Mouse (Mus musculus) kidney, embryonic 14.5 days (tissue): ENCODE data around the gene Pald1. TPM values are rescaled to one million over a fixed set of nuclear protein-coding genes. Genes with fewer than 3 reads are reported as not detected.

Source experiments
- ATAC-seq: fragments of 200-750 bp; cut with Nextera tagmentation; 2 replicates; pipeline ENCODE4 v1.8.0; 2017; ENCODE audit warnings: moderate number of reproducible peaks, mild to moderate bottlenecking, moderate TSS enrichment, moderate library complexity; ENCODE audit not compliant: low FRiP score, low TSS enrichment
- H3K27ac ChIP-seq: fragments of 300-500 bp; sonication (generic); 2 replicates; pipeline ENCODE4 v1.5.1; 2014; ENCODE audit warnings: low read depth, mild to moderate bottlenecking, low read length, moderate library complexity, mixed read lengths
- H3K27me3 ChIP-seq: fragments of 300-500 bp; sonication (generic); 2 replicates; pipeline ENCODE4 v1.6.1; 2014; ENCODE audit warnings: mild to moderate bottlenecking, low read length; ENCODE audit not compliant: control insufficient read depth, insufficient read depth
- H3K36me3 ChIP-seq: fragments of 300-500 bp; sonication (generic); 2 replicates; pipeline ENCODE4 v1.6.1; 2014; ENCODE audit warnings: low read length, mixed read lengths; ENCODE audit not compliant: control insufficient read depth, insufficient read depth
- H3K4me1 ChIP-seq: fragments of 300-500 bp; sonication (generic); 2 replicates; pipeline ENCODE4 v1.6.1; 2014; ENCODE audit warnings: low read length, mixed read lengths; ENCODE audit not compliant: control insufficient read depth, insufficient read depth
- H3K4me2 ChIP-seq: fragments of 300-500 bp; sonication (generic); replicated peaks from 2 replicates; pipeline ENCODE4 v1.6.1; 2014; ENCODE audit warnings: low read depth, mild to moderate bottlenecking, low read length
- H3K4me3 ChIP-seq: fragments of 300-500 bp; sonication (generic); 2 replicates; pipeline ENCODE4 v1.5.1; 2014; ENCODE audit warnings: mild to moderate bottlenecking, low read length
- H3K9ac ChIP-seq: fragments of 300-500 bp; sonication (generic); 2 replicates; pipeline ENCODE4 v1.6.1; 2014; ENCODE audit warnings: low read depth, mild to moderate bottlenecking, low read length, moderate library complexity
- H3K9me3 ChIP-seq: fragments of 300-500 bp; sonication (generic); 2 replicates; pipeline ENCODE4 v1.6.1; 2016; ENCODE audit warnings: low read length; ENCODE audit not compliant: control insufficient read depth
- WGBS: fragments of 180-500 bp; shearing (Covaris S2); extraction: QIAGEN DNeasy Blood & Tissue Kit; methylation state at CpG from one replicate; pipeline ENCODE4 v1.1.7; 2014; 5-methylcytosine and 5-hydroxymethylcytosine counted together
- polyA plus RNA-seq: library from polyadenylated mRNA; unstranded; fragments of >200 nt; fragmentation: Nextera tagmentation; extraction: Ambion mirVana; gene quantifications from 2 replicates; pipeline ENCODE4 v1.2.1, GENCODE M21; 2014

Pald1 gene
- polyA plus RNA-seq, 1 experiment from 2014 or later: 25.5 TPM

GRCm38 (mm10) chr10:61370273-61370979 lies 12.9 kb downstream of the Pald1 start:
- Histone ChIP-seq H3K9ac (no peak overlapping the region), H3K4me2 (no peak overlapping the region), H3K36me3 (no peaks in the 10 kb centered on the region), H3K9me3 (no peaks in the 10 kb centered on the region), H3K27ac (peak overlapping the region; percentile 53; the same call in 1 of the 2 replicates), H3K4me1 (peaks cover 55% of the 10 kb centered on the region), H3K4me3 (no peak overlapping the region), H3K27me3 (no peaks in the 10 kb centered on the region)
- peak; percentile 32 for ATAC-seq
- WGBS: 13% methylated on average over 18 of the region's 18 CpGs

GRCm38 (mm10) chr10:61369755-61370154 lies 13.6 kb downstream of the Pald1 start:
- Histone ChIP-seq H3K27me3 (no peaks in the 10 kb centered on the region), H3K4me1 (peaks cover 50% of the 10 kb centered on the region), H3K9me3 (no peaks in the 10 kb centered on the region), H3K4me3 (no peak overlapping the region), H3K36me3 (no peaks in the 10 kb centered on the region), H3K27ac (peak overlapping the region; percentile 53; the same call in 1 of the 2 replicates), H3K4me2 (no peak overlapping the region), H3K9ac (no peak overlapping the region)
- ATAC-seq: no peak
- 35% methylated on average over 5 of the region's 5 CpGs for WGBS

- H3K9me3 ChIP-seq: no peaks in the 10 kb centered on the region
- H3K27ac ChIP-seq: no peak overlapping the region
- no peak for ATAC-seq
- WGBS: 52% methylated on average over 1 of the region's 1 CpGs
- no peaks in the 10 kb centered on the region for H3K27me3 ChIP-seq
- H3K4me2 ChIP-seq: no peak overlapping the region
- H3K36me3 ChIP-seq: no peaks in the 10 kb centered on the region
- H3K4me3 ChIP-seq: no peak overlapping the region
- no peak overlapping the region for H3K9ac ChIP-seq
- H3K4me1 ChIP-seq: peaks cover 16% of the 10 kb centered on the region
These were observed 17.4 kb downstream of the Pald1 start for GRCm38 (mm10) chr10:61365902-61366301.

GRCm38 (mm10) chr10:61364431-61364830 lies 18.9 kb downstream of the Pald1 start:
- WGBS: 95% methylated on average over 6 of the region's 6 CpGs
- no peak overlapping the region for H3K4me2 ChIP-seq

GRCm38 (mm10) chr10:61362992-61363391 lies 20.3 kb downstream of the Pald1 start:
- Histone ChIP-seq H3K4me2 (no peak overlapping the region), H3K36me3 (no peaks in the 10 kb centered on the region), H3K9me3 (peaks cover 2% of the 10 kb centered on the region; the same call in 1 of the 2 replicates), H3K27me3 (no peaks in the 10 kb centered on the region), H3K9ac (no peak overlapping the region), H3K27ac (no peak overlapping the region), H3K4me3 (no peak overlapping the region), H3K4me1 (no peaks in the 10 kb centered on the region)
- no peak for ATAC-seq
- whole genome bisulfite sequencing: 78% methylated on average over 8 of the region's 8 CpGs

More at GRCm38 (mm10) chr10:61364431-61364830, 18.9 kb downstream of the Pald1 start:
- no peak overlapping the region for H3K27ac ChIP-seq
- no peak overlapping the region for H3K4me3 ChIP-seq
- no peaks in the 10 kb centered on the region for H3K27me3 ChIP-seq
- no peak overlapping the region for H3K9ac ChIP-seq
- H3K9me3 ChIP-seq: peaks cover 2% of the 10 kb centered on the region; the same call in 1 of the 2 replicates
- H3K4me1 ChIP-seq: peaks cover 1% of the 10 kb centered on the region; the same call in 1 of the 2 replicates
- H3K36me3 ChIP-seq: no peaks in the 10 kb centered on the region
- ATAC-seq: no peak

- no peak for ATAC-seq
- Histone ChIP-seq H3K27ac (no peak overlapping the region), H3K4me1 (no peaks in the 10 kb centered on the region), H3K4me3 (no peak overlapping the region), H3K27me3 (no peaks in the 10 kb centered on the region), H3K9me3 (peaks cover 2% of the 10 kb centered on the region; the same call in 1 of the 2 replicates), H3K4me2 (no peak overlapping the region), H3K36me3 (no peaks in the 10 kb centered on the region), H3K9ac (no peak overlapping the region)
- WGBS: 69% methylated on average over 9 of the region's 9 CpGs
These were observed 20.8 kb downstream of the Pald1 start for GRCm38 (mm10) chr10:61362483-61362882.

- ATAC-seq: no peak
- H3K9ac ChIP-seq: no peak overlapping the region
- H3K4me3 ChIP-seq: no peak overlapping the region
- no peak overlapping the region for H3K4me2 ChIP-seq
- H3K36me3 ChIP-seq: no peaks in the 10 kb centered on the region
- no peaks in the 10 kb centered on the region for H3K27me3 ChIP-seq
- H3K4me1 ChIP-seq: no peaks in the 10 kb centered on the region
- WGBS: 96% methylated on average over 8 of the region's 8 CpGs
- H3K27ac ChIP-seq: no peak overlapping the region
- peaks cover 2% of the 10 kb centered on the region; the same call in 1 of the 2 replicates for H3K9me3 ChIP-seq
These were observed 22.7 kb downstream of the Pald1 start for GRCm38 (mm10) chr10:61360667-61361066.

GRCm38 (mm10) chr10:61359411-61359810 lies 23.9 kb downstream of the Pald1 start:
- H3K9me3 ChIP-seq: peaks cover 2% of the 10 kb centered on the region; the same call in 1 of the 2 replicates
- peaks cover 3% of the 10 kb centered on the region; the same call in 1 of the 2 replicates for H3K36me3 ChIP-seq
- WGBS: 80% methylated on average over 8 of the region's 8 CpGs
- H3K27ac ChIP-seq: no peak overlapping the region
- H3K4me2 ChIP-seq: no peak overlapping the region
- no peak overlapping the region for H3K9ac ChIP-seq
- no peak overlapping the region for H3K4me3 ChIP-seq
- no peaks in the 10 kb centered on the region for H3K27me3 ChIP-seq
- no peak for ATAC-seq
- H3K4me1 ChIP-seq: no peaks in the 10 kb centered on the region

GRCm38 (mm10) chr10:61357658-61358057 lies 25.7 kb downstream of the Pald1 start:
- no peak; the same call in 1 of the 2 replicates for ATAC-seq
- Histone ChIP-seq H3K27ac (no peak overlapping the region), H3K36me3 (peaks cover 12% of the 10 kb centered on the region), H3K4me2 (no peak overlapping the region), H3K9me3 (peaks cover 2% of the 10 kb centered on the region; the same call in 1 of the 2 replicates), H3K9ac (no peak overlapping the region), H3K4me3 (no peak overlapping the region), H3K4me1 (no peaks in the 10 kb centered on the region), H3K27me3 (no peaks in the 10 kb centered on the region)
- 52% methylated on average over 8 of the region's 8 CpGs for WGBS
